Mouse (Mus musculus): ENCODE data around the gene Lmx1a.

The Lmx1a gene

DNA sequence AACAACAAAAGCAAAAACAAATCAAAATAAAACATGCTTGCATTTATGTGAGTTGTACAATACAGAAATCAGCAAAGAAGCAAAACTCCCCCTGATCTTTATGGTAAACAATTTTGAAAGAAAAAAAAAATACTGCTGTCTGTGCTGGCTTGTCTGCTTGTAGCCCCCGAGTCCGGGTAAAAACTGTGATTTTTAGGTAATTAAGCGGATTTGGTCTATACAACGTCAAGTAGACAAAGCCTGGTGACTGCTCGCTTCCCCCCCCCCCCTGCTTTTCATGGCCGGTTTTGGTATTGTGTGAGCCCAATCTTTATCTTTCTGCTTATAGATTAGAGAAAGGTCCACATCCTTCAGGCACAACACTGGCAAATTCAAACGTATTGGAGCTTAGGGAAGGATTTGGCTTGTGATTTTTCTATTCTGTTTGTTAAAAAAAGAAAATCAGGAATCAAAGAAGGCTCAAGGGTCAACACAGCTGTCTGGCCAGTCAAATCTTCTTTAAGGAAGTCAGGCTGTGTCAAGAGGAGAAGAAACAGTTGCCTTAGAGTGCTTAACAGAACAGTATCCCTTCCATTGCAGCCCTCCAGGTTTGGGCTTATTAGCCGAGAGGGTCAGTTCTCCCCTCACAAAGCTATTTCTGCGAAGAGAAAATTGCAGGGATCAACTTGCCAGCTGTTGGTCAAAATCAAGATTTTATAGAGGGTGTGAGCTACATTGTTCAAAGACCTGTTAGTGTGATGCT is 4.6 kb downstream of the Lmx1a start:
- no peak for DNase-seq (ENCODE audit: extremely low spot score, low read depth, low spot score)

DNA sequence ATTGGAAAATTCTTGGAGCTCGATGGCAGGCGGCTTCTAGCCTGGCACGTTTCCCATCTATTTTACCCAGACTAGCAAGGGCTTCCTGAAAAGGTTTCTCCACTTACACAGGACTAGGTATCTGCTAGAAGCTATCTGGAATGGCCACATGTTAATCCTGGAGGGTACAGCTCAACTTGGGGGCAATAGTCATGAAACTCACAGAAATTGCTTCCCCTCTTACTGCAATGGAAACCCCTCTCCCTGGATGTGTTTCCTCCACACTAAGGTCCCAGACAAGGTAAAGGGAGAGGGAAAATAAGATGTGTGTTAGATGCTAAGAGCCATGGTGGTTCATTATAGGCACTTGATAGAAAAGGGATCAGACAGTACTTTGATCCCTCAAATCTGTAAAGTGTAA is 5.7 kb downstream of the Lmx1a start:
- no peak for DNase-seq (ENCODE audit: extremely low spot score, low read depth, low spot score)

DNA sequence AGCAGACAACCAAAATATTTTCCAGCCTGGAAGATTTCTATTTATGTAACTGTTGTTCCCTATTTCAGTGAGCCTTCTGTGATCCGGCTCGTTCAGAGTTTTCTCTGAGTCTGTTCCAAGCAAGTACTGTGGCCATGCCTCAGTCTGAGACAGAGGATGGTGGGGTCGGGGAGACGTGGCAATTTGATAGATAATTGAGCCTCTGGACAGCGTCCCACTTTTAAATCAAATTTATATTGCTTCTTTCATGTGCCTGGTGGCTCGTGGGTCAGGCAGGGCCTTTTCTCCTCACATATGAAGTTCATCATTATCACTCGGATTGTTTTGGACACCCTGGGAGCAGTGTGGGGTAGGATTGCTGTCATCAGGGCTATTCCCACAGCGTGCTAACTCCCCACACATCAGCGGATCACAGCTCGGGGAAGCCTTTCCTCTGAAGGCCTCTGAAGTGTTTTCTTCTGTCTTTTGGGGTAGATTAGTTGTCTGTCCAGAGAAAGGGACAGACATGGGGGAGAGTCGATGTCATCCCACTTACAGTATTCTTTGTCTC is 6.9 kb downstream of the Lmx1a start:
- DNase-seq (ENCODE audit: extremely low spot score, low read depth, low spot score), result no peak

DNA sequence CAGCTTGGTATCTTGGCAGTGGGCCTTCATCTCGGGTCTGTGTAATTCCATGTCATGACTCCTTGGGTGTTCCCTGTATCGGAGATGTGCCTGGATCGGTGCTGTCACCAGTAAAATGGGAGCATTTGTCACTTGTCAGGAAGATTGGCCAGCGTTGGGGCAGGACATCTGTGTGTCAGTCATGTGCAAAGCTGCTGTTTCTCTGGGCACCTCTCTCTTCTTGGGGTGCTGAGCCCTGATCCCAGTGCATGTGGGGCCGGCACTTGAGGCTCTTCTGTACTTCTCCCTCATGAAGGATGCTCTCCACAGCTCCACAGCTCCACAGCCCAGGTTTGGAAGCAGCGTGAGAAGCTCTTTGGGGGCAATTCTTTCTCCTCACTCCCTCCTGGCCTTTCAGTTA is 10.7 kb downstream of the Lmx1a start:
- DNase-seq (ENCODE audit: extremely low spot score, low read depth, low spot score), result no peak

DNA sequence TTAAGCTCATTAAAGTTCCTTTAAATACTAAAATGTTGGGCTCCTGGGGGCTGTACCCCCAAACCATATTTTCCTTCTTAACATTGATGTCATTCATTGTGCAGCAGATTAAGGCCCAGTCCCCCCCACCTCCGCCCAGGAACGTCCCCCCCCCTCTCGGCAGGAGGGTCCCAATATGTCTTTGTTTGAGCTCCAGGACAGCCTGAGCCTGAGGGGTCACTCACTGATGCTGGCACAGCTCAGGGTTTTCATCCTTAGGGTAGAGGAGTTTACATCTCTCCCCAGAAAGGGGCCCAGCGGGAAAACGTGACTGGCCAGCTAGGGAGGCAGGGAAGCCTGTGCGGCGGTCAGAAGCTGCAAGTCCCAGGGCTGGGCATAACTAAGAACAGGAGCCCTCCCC is 11.2 kb downstream of the Lmx1a start:
- no peak for DNase-seq (ENCODE audit: extremely low spot score, low read depth, low spot score)

DNA sequence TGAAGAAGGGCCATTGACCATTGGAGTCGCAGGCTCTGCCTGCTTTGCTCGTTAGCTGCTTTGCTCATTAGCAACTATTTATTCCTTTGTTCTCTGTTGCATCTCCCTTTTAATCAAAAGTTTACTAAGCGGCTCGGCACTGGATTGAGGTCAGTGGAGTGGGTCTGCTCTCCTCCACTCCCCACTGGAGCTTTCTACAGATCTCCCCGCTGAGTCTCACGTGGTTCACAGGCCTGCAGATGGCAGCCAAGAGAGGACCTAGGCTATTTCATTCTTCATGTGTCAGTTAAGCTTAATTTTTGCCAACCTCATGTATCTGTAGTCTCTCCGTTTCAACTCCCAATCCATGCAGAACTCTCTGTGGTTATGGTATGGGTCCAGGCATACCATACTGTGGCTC is 16.5 kb downstream of the Lmx1a start:
- DNase-seq (ENCODE audit: extremely low spot score, low read depth, low spot score), result no peak

DNA sequence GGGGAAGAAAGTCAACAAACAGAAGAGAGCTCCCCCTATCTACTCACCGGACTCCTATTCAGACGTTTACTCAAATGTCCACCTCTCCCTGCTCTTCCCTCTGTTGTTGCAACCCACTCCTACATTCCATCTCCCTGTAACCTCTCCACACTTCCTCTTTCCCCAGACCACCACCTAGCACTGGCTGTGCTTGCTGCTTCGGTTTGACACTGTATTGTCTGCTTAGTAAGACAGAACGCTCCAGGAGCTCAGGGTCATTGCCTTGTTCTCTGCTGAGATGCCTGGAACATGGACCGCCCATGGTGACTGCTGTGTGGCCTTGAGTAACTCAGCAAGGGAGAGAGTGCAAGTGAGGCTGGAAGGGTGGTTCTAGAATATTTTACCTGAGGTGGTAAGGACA is 19.7 kb downstream of the Lmx1a start:
- DNase-seq (ENCODE audit: extremely low spot score, low read depth, low spot score), result no peak

DNA sequence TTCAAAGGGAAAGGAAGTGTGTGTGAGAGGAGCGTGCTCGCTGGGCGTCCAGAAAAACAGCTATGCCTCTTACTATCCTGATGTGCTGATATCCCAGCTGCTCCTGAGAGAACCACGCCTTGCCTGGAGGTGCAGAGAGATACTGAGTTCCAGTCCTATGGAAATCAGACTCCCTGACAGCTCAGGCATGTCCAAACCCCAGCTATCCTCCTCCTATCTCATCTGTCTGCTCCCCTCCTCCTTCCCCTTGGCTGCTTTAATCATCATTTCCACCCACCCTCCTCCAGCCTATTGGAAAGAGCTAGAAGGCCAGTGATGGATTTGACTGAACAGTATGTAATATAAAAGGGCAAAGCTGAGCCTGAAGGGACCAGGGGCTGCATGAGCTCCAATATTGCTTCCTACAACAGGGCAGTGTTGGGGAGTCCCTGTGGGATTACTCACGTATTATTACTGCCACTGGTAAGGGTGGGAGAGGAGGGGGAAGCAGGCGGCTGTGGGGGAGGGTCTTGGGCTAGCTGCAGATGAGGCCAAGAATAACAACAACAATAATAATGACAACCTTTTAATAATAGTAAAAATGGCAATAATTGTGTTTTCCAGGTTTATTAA is 26.8 kb downstream of the Lmx1a start:
- DNase-seq (ENCODE audit: extremely low spot score, low read depth, low spot score), result no peak

DNA sequence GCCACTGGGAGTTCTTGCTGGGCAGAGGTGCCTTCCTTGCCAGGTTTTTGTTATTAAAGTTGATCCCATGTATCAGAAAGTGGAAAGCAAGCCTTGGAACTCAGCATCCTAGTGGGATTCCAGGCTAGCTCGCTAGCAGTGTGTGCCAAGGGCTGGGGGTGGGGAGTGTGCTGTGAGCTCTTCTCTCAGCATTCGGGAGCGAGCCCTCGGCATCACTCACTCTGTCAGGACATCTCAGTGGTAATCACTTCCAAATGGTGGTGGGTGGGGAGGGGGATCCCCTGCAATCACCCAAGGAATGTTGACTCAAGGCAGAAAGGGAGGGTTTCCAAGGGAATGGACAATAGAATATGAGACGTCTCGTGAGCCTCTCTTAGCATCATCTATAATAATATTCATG is 45.4 kb downstream of the Lmx1a start:
- DNase-seq (ENCODE audit: extremely low spot score, low read depth, low spot score), result no peak

DNA sequence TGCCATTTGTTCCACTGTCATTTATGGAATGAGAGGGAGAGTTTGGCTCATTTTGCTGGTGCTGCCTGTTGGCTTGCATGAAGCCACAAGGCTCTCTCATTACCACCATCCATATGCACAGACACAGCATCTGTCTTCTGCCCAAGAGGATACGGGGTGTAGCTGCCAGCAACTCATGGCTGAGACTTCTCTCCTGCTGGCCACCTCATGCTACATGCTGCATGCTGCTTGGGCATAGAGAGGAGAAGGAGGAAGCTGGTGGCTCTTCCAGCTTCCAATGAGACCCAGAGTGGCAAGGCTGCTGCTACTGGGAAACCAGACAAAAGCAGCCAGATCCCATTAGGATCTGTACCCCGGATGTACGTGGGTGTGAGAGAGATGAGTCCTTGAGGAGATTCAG is 47.8 kb downstream of the Lmx1a start:
- DNase-seq (ENCODE audit: extremely low spot score, low read depth, low spot score), result no peak

DNA sequence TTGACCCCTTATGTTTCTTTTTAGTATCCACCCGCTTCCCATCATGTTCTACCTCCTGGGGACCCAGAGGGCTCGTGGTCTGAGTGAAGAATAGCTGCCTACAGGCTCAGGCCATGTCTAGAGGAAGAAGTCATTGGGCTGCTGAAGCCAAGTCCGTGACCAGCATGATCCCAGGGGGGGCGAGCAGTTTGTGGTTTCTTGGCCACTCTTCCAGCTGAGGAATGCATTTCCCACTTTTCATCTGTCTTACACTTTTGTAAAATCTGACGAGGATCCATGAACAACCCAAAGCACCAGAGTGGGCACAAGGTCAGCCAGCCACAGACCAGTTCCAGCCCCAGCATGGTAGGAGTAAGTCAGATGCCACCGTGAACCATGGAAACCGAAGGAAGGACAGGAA is 50.2 kb downstream of the Lmx1a start:
- DNase-seq (ENCODE audit: extremely low spot score, low read depth, low spot score), result no peak

DNA sequence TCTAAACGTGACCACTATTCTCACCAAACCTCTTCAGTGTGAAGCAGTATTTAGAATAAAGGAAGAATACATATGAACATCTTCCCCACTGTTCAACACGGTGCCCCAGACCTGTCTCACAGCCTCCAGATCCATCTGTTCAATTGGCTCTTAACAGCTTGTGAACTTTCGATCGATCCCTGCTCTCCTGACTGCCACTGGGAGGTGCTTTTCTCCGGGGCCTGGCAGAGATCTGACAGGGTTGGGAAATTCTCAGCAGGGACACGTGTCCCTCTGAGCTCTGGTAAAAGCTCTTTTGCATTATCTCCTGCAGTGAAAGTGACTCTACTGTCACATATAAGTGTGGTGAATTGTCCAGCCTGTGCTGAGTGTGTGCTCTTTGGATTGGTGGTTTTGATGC is 57.6 kb downstream of the Lmx1a start:
- no peak for DNase-seq (ENCODE audit: extremely low spot score, low read depth, low spot score)

DNA sequence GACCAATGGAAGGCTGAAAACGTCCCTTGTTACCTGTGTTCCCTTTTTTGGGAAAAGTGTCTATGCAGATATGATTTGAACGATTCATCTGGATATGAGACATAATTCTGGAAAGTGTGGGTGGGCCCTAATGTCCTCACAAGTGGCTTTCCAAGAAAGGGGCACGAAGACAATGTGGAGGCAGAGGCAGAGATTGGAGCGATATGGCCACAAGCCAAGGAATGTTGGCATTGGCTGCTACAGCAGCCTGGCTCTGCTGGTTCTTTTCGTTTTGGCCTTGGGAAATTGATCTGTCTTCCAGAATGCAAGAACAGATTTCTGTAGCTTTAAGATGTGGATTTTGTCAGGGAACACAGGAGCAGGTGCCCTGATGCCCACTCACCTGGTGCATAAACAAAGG is 63.6 kb downstream of the Lmx1a start:
- DNase-seq (ENCODE audit: extremely low spot score, low read depth, low spot score), result no peak

DNA sequence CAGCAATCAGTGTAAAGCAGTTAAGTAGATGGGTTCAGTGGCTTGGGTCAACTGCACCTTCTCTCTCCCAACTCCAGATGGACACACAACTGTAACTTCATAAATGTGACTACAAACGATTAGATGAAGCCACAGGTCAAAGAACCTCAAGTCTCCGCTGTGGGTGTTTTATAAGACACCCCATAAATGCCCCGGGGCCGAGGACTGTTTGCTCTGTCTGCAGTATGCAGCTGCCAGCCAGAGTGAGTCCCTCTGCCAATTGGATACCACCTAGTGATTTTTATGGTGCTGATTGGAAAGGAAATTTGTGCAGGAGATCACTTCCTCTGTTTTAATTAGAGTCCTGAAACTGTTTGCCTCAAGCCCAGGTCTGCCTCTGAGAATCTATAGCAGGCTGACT is 65.0 kb downstream of the Lmx1a start:
- no peak for DNase-seq (ENCODE audit: extremely low spot score, low read depth, low spot score)

DNA sequence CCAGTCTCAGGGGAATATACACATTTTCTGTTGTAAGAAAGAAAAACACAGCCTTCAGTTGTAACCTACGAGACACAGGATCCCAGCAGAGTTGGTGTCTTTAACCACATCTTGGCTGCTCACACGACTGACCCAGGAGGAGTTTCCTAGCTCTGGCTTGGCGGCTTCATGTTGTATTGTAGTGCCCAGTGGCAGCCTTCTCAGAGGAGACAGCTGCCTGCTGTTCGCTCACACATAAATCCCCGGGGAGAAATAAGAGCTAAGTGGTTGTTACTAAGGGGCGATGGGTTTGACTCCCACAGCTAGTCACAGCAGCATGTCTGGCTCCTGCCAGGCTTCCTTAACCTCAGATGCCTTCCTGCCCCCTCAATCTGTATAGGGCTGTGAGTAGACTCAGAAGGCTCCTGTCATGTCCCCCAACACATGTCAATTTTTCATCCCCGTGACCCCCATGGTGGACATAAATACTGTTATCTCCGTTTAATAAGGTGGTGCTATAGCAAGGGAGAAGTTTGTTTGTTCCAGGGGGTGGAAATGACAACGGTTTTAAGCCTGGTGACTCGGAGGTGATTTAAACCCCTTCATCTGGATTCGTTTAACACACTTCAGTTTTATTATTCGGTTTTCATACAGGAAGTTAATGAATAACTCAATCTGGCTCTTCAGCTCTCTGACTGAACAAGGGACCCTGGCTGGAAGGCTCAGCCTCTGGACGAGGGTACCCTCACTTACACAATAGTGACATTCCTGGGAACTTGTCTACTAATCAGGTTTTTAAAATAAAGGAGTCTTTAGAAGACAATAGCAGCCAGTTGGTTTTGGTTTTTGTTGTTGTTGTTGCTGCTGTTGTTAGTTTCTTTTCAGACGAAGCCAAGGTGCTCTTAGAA is 65.8 kb downstream of the Lmx1a start:
- peak; percentile 46 for DNase-seq (ENCODE audit: extremely low spot score, low read depth, low spot score)

DNA sequence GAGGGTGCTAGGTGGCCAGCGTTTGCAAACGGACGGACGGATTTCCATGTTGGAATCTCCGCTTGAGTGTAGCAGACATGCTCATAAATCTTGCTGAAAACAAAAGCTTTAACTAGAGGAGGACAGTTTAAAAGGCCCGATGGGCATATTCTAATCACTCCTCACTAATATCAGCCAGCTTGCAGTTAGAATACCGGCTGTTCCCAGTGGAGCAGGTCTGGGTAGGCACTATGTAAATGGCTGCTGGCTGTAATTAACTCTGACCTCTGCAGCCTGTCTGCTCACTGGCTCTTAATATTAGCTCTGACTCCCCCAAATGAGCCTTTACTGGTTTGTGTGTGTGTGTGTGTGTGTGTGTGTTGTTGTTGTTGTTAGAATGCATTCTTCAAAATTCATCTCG is 69.2 kb downstream of the Lmx1a start:
- DNase-seq (ENCODE audit: extremely low spot score, low read depth, low spot score), result no peak

DNA sequence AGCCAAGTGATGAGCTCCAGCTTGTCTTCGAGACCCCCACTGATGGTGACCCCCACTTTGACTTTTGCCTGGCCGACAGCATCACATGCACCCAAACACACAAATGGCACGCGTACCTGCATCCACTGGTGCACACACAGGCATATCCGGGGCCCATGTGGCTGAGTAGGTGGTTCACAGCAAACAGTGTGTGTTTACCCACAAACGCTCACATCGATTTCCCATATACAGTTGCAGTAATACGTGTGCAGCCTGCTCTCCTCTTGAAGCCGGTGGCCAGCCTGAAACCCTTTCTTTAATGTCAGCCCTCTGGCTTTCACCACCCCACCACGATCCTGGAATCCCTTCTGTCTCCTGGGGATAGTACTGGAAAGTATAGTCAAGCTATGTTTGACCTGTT is 71.3 kb downstream of the Lmx1a start:
- no peak for DNase-seq (ENCODE audit: extremely low spot score, low read depth, low spot score)

DNA sequence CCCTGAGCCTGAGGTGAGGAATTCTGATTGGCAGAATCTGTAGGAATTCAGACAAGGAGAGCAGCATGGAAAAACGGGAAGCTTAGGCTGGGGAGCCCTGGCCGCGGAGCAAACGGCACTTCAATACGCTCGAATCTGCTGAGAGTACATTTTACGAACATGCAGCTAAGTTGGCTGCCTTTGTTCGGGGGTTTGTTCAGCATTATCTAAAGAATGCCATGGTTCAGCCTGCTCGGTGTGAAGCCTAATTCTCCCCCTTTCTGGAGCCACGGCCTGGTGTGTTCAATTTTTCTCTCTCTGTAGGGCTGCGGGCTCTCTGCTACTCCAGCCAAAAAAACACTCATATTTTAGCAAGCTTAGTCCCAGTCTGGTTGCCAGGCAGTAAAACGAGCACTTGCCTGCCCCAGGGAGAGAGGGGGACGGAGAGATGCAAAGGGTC is 72.8 kb downstream of the Lmx1a start:
- no peak for DNase-seq (ENCODE audit: extremely low spot score, low read depth, low spot score)

DNA sequence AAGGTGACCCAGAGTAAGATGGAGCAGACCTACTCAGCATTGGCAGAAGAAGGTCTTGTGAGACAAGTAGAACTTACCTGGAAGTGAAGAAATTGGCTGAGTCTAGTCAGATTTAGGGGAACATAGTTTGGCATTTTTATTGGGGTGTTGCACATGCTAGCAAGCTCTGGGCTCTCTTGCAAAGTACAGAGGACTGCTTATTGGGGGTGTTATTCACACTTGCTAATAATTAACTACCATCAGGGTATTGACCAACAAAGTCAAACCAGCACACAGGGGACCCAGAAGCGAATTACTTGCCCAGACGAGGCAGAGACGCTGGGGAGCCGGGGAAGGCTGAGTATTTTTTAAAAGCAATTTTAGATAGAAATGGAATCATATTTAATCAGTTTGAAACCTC is 77.6 kb downstream of the Lmx1a start:
- DNase-seq (ENCODE audit: extremely low spot score, low read depth, low spot score), result no peak

DNA sequence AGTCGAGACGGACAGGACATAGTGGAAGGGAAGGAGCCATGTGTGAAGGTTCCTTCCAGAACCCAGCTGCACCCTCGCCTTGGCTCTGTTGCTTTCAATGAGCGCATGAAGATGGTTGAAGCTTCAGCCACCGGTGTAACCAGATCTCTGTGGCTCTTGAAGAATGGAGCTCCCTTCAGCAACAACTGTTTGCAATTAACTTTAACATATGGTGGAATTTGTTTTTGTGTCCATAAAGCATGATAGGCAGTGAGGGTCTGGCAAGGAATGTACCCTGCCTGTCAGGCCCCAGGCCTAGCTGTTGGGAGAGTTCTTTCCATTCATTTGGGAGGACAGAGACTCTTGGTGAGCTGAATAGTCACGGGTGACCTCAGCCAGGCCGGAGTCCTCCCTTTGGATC is 81.4 kb downstream of the Lmx1a start:
- peak; percentile 31 for DNase-seq (ENCODE audit: extremely low spot score, low read depth, low spot score)

DNA sequence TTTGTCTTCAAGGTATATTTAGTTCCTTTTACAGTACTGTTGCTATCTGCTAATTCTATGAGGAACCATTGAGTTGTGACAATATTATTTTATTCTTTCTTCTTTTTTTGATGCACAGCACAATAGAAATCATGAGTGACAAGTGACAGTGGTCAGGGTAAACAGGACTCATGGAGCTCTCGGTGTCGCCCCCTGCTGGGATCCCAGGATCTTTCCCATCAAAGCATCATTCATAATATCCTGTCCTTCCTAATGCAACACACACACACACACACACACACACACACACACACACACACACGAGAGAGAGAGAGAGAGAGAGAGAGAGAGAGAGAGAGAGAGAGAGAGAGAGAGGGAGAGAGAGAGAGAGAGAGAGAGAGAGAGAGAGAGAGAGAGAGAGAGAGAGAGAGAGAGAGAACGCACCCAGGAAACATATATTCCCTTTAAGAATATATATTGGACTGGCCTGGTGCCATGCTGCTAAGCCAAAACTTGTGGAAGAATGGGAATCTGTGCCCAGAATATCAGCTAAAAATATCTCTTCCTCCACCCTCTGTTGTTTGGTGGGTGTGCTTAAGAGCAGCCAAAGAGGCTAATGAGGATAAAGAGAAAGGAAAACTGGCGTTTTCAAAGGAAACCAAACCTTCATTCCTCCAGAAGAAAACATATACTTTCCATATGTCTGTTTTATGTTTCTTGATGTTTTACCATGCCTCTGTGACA is 90.9 kb downstream of the Lmx1a start:
- no peak for DNase-seq (ENCODE audit: extremely low spot score, low read depth, low spot score)

All from hindlimb bud, embryonic 11.5 days (tissue).